Mouse (Mus musculus) ES-Bruce4 (cell line): Measurements from ENCODE around the gene Gnai3.

Experiments
- CTCF ChIP-seq: IDR thresholded peaks from one replicate; pipeline ENCODE4 v1.8.1; 2011; ENCODE audit warnings: low read depth, low read length
- POLR2A ChIP-seq: IDR thresholded peaks from one replicate; pipeline ENCODE4 v1.8.1; 2011; ENCODE audit warnings: low read length; ENCODE audit not compliant: insufficient read depth

DNA sequence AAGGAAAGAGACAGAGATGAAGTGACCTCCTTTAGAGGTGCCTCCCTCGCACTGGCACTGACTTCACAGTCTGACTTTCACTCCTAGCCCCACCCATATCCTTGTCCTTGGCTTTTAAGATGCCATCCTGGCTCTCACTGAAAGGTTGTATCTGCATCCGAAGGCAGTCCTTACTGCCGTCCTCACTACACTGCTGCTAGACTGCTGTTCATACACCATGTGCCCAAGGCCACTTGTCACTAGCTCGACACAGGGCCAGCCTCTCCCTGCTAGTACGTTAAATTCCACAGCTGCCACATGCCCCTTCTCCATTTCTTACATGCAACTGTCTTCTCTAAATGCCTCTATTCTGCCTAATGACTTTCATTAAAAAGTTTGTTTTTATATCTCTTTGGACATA is 34.6 kb downstream of the Gnai3 start:
- TF ChIP-seq CTCF (no peak), POLR2A (no peak)
